Mouse (Mus musculus) heart, embryonic 15.5 days (tissue): ENCODE results near the gene Rad23b. TPM values are rescaled to one million over a fixed set of nuclear protein-coding genes. Genes with fewer than 3 reads are reported as not detected.
"Not testable (repeated sequence)": the region's sequence is repeated elsewhere in the genome, so short reads cannot be mapped to it uniquely, and the experiment has no call there.

Source experiments
- ATAC-seq: fragments of 200-750 bp; cut with Nextera tagmentation; replicated peaks from 2 replicates; pipeline ENCODE4 v1.8.0; 2017; ENCODE audit warnings: low read depth, moderate TSS enrichment; ENCODE audit not compliant: insufficient number of reproducible peaks, insufficient read depth, low FRiP score
- H3K27ac ChIP-seq: fragments of 300-500 bp; sonication (generic); 2 replicates; pipeline ENCODE4 v1.5.1; 2015; ENCODE audit warnings: mild to moderate bottlenecking, inconsistent platforms
- H3K27me3 ChIP-seq: fragments of 300-500 bp; sonication (generic); 2 replicates; pipeline ENCODE4 v1.6.1; 2015; ENCODE audit warnings: inconsistent platforms
- H3K36me3 ChIP-seq: fragments of 300-500 bp; sonication (generic); 2 replicates; pipeline ENCODE4 v1.6.1; 2015; ENCODE audit warnings: mild to moderate bottlenecking, inconsistent platforms
- H3K4me1 ChIP-seq: fragments of 300-500 bp; sonication (generic); replicated peaks from 2 replicates; pipeline ENCODE4 v1.6.1; 2015; ENCODE audit warnings: inconsistent platforms
- H3K4me2 ChIP-seq: fragments of 300-500 bp; sonication (generic); 2 replicates; pipeline ENCODE4 v1.6.1; 2015; ENCODE audit warnings: inconsistent platforms, mild to moderate bottlenecking, moderate library complexity
- H3K4me3 ChIP-seq: fragments of 300-500 bp; sonication (generic); 2 replicates; pipeline ENCODE4 v1.5.1; 2015; ENCODE audit warnings: mild to moderate bottlenecking, inconsistent platforms
- H3K9ac ChIP-seq: fragments of 300-500 bp; sonication (generic); 2 replicates; pipeline ENCODE4 v1.6.1; 2015; ENCODE audit warnings: mild to moderate bottlenecking, inconsistent platforms
- H3K9me3 ChIP-seq: fragments of 300-500 bp; sonication (generic); replicated peaks from 2 replicates; pipeline ENCODE4 v1.6.1; 2016; ENCODE audit warnings: inconsistent platforms
- WGBS: fragments of 180-500 bp; shearing (Covaris S2); methylation state at CpG from one replicate; pipeline ENCODE4 v1.1.7; 2015; ENCODE audit warnings: mixed read lengths; 5-methylcytosine and 5-hydroxymethylcytosine counted together
- polyA plus RNA-seq: library from polyadenylated mRNA; unstranded; fragments of >200 nt; fragmentation: Nextera tagmentation; extraction: Ambion mirVana; gene quantifications from 2 replicates; pipeline ENCODE4 v1.2.1, GENCODE M21; 2015

The Rad23b gene
- polyA plus RNA-seq, 1 experiment from 2014 or later = 54.1 TPM

DNA sequence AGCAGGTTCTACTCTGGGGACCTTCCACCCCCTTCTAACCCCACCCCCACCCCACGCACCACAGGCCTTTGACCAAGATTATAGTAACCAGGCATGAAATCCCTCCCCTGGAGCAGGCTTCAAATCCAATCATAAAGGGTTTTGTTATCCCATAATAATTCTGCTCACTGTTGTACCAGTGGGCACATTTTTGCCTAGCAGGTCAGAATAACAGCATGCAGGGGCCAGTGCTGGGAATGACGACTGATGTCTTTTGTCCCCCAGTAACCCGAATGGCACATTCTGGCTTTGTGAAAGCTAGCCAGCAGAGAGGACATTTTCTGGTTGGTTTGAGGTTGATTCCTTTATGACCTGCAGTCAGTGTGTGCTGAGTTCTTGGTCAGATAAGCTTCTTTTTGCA, 55.5 kb downstream of the Rad23b start:
- WGBS = 62% methylated on average over 3 of the region's 3 CpGs
- no peaks in the 10 kb centered on the region for H3K27me3 ChIP-seq
- no peak overlapping the region for H3K4me3 ChIP-seq
- H3K9ac ChIP-seq = no peak overlapping the region
- ATAC-seq = no peak
- no peaks in the 10 kb centered on the region for H3K36me3 ChIP-seq
- H3K4me1 ChIP-seq = no peaks in the 10 kb centered on the region
- no peak overlapping the region for H3K4me2 ChIP-seq
- H3K27ac ChIP-seq = no peak overlapping the region
- 0 out of 2 replicates have a peak, but pooled peaks cover 7% of the 10 kb centered on the region for H3K9me3 ChIP-seq

DNA sequence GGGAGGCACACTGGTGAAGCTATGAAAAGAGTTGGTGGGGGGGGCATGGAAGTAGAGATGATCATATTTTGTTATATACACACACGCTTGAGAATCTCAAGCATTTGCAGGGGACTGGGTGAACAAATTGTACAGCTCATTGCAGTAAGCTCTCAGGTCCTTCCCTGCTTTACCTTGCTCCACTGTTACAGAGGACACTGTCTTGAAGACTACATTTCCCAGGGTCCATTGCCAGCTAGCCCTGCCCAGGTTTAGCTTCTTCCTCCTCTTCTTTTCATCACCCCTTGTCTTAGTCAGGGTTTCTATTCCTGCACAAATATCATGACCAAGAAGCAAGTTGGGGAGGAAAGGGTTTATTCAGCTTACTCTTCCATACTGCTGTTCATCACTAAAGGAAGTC, 56.7 kb downstream of the Rad23b start:
- no peak overlapping the region for H3K4me3 ChIP-seq
- H3K27me3 ChIP-seq = no peaks in the 10 kb centered on the region
- 81% methylated on average over 1 of the region's 1 CpGs for WGBS
- H3K4me1 ChIP-seq = no peaks in the 10 kb centered on the region
- ATAC-seq = no peak
- no peak overlapping the region for H3K27ac ChIP-seq
- no peaks in the 10 kb centered on the region for H3K36me3 ChIP-seq
- H3K4me2 ChIP-seq = no peak overlapping the region
- H3K9me3 ChIP-seq = 0 out of 2 replicates have a peak, but pooled peaks cover 2% of the 10 kb centered on the region
- no peak overlapping the region for H3K9ac ChIP-seq

DNA sequence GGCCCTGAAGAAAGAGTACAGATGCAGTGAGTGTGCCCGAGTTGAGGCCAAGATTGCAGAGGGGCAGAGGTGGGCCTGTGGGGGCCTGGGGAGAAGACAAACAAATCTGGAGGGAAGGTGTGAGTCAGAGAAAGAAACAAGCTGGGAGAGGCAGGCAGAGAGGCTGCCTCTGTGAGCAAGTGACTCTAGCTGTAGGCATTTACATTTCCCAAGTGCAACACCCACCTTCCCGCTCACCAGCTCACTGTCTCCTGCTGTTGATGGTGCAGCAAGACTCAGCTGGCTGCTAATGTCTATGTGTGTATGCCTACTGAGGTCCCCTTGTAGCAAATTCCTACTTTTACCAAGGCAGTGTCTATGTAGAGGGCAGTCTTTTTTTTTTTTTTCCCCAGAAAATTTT, 58.2 kb downstream of the Rad23b start:
- no peak for ATAC-seq
- H3K27me3 ChIP-seq = no peaks in the 10 kb centered on the region
- WGBS = 46% methylated on average over 2 of the region's 2 CpGs
- H3K9me3 ChIP-seq = no peaks in the 10 kb centered on the region
- no peaks in the 10 kb centered on the region for H3K36me3 ChIP-seq
- no peak overlapping the region for H3K9ac ChIP-seq
- H3K27ac ChIP-seq = no peak overlapping the region
- H3K4me3 ChIP-seq = no peak overlapping the region
- no peak overlapping the region for H3K4me2 ChIP-seq
- no peaks in the 10 kb centered on the region for H3K4me1 ChIP-seq

DNA sequence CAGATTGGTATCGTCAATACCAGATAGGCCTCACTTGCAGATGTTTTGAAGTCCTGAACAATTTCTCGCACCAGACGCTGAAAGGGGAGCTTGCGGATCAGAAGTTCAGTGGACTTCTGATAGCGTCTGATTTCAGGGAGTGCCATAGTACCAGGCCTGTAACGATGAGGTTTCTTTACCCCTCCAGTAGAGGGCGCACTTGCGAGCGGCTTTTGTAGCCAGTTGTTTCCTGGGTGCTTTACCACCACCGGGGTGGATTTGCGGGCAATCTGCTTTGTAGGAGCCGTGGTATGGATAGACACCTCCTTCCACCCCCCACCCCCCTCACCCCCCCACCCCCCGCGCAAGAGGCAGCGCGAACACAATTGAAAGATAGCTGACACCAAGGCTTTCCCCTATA, 59.2 kb downstream of the Rad23b start:
- no peak overlapping the region for H3K4me3 ChIP-seq
- no peaks in the 10 kb centered on the region for H3K36me3 ChIP-seq
- H3K27ac ChIP-seq = no peak overlapping the region
- no peaks in the 10 kb centered on the region for H3K4me1 ChIP-seq
- no peak overlapping the region for H3K9ac ChIP-seq
- no peaks in the 10 kb centered on the region for H3K9me3 ChIP-seq
- ATAC-seq = no peak
- no peak overlapping the region for H3K4me2 ChIP-seq
- H3K27me3 ChIP-seq = no peaks in the 10 kb centered on the region
- WGBS = 94% methylated on average over 16 of the region's 16 CpGs

DNA sequence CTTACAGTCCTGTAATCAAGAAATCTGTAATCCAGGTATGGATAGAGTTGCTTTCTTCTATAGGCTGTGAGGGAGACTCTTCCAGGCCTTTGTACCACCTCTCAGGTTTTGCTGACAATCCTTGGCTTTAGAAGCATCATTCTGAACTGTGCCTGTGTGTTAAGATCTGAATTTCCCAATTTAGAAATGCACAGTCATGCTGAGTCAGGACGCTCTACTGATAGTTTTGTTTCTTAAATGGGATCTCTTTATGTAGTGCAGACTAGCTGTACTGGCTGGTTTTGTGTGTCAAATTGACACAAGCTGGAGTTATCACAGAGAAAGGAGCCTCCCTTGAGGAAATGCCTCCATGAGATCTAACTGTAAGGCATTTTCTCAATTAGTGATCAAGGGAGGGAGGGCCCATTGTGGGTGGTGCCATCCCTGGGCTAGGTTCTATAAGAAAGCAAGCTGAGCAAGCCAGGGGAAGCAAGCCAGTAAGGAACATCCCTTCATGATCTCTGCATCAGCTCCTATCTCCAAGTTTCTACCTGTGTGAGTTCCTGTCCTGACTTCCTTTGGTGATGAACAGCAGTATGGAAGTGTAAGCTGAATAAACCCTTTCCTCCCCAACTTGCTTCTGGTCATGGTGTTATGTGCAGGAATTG, 59.9 kb downstream of the Rad23b start:
- not testable (repeated sequence) for H3K27me3 ChIP-seq, H3K4me3 ChIP-seq, H3K9ac ChIP-seq, H3K4me1 ChIP-seq, H3K36me3 ChIP-seq, ATAC-seq, H3K9me3 ChIP-seq, H3K27ac ChIP-seq, H3K4me2 ChIP-seq
- WGBS = 79% methylated on average over 1 of the region's 1 CpGs

DNA sequence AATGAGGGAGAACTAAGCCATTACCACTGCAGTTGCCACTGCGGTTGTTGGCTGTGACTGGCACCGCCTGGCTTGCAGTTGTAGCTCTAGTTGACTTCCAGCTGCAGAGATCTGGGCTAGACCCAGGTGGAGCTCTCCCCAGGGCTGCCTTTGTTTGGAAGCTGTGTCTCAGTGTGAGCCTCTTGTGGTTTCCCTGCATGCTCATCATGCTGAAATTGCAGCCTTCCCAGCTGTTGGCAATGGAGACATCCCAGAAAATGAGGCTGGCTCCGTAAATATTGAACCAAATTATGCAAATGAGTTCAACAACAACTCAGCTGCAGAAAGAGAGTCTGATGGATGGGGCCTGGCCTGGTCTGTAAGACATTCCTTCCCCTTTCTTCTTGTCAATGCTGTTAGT, 66.0 kb downstream of the Rad23b start:
- Histone ChIP-seq H3K4me2 (no peak overlapping the region), H3K36me3 (no peaks in the 10 kb centered on the region), H3K4me1 (no peaks in the 10 kb centered on the region), H3K9ac (no peak overlapping the region), H3K27ac (no peak overlapping the region), H3K27me3 (no peaks in the 10 kb centered on the region), H3K9me3 (no peaks in the 10 kb centered on the region), H3K4me3 (no peak overlapping the region)
- WGBS = 68% methylated on average over 3 of the region's 3 CpGs
- ATAC-seq = no peak

DNA sequence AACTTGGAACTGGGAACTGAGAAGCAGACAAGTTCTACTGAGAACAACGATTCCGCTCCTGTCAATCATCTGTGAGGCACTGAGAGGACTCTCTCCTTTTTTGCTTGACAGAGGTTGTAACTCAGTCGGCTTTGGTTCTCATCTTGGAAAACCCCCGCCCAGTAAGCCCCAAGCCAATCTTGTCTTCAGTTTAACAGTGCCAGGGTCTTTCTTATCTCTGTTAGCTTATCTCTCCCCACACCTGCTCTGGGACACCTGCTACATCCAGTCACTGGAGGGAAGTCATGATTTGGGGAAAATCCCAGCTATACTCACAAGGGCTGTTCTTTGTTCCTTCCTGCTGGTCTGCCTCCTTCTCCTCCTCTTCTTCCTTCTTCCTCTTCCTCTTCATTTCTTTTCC, 76.4 kb downstream of the Rad23b start:
- WGBS = 58% methylated on average over 4 of the region's 4 CpGs
- Histone ChIP-seq H3K4me2 (no peak overlapping the region), H3K27me3 (no peaks in the 10 kb centered on the region), H3K9ac (no peak overlapping the region), H3K4me3 (no peak overlapping the region), H3K9me3 (no peaks in the 10 kb centered on the region), H3K4me1 (no peaks in the 10 kb centered on the region), H3K36me3 (no peaks in the 10 kb centered on the region), H3K27ac (no peak overlapping the region)
- no peak for ATAC-seq

Other genes with a start within 250 kb of the Rad23b start
- gene Klf4, start 182.4 kb downstream of the Rad23b start, polyA plus RNA-seq = 5.1 and 5.8 TPM in 2 replicates